Mouse (Mus musculus) testis, postnatal 14 days (tissue): ENCODE results near the gene Tmem45b.

Experiments
- DNase-seq: peaks from one replicate; pipeline ENCODE4 v3.0.0; 2021; ENCODE audit warnings: low spot score

The Tmem45b gene

DNA sequence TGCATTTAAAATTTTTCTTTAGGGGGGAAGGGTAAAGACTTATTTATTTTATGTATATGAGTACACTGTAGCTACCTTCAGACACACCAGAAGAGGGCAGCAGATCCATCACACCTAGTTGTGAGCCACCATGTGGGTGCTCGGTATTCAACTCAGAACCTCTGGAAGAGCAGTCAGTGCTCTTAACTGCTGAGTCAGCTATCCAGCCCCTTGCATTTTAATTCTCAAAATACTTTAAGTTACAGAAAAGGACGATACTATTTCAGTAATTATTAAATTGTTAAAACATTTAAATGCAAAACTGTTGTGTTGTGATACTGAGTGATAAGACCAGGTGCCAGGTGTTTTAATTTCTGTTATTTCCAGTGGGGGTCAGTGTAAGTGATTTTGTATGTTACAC lies 60.0 kb downstream of the Tmem45b start:
- DNase-seq: no peak

DNA sequence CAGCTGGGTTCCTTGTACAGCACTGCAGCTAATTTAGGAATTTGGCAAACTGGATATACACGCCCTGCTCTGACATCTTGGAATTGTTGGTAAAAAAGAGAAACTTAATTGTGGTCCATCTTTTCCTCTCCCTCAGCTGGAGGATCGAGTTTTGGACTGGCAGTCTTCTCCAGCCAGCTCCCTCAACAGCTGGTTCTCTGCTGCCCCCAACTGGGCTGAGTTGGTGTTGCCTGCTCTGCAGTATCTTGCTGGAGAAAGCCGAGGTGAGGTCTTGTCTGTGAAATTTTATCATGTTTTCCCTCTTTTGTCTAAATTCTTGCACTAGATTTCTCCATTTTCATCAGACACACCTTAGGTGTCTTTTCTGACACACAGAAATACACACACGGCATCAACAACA lies 63.8 kb downstream of the Tmem45b start:
- DNase-seq: no peak

DNA sequence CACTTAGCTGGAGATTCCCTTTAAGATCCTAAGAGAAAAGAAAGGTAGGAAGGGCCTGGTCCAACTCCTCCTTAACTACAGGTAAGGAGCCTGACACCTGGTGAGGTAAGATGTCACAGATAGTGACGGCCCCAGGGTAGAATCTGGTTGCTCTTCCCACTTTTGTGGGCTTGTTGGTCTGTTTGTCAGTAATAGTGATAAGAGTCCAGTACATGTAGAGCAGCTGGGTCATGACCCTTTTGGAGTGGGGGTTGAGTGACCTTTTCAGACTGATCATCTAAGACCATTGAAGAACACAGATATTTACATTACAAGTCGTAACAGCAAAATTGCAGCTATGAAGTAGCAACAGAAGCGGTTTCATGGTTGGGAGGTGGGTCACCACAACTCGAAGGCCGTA lies 77.1 kb downstream of the Tmem45b start:
- DNase-seq: no peak

DNA sequence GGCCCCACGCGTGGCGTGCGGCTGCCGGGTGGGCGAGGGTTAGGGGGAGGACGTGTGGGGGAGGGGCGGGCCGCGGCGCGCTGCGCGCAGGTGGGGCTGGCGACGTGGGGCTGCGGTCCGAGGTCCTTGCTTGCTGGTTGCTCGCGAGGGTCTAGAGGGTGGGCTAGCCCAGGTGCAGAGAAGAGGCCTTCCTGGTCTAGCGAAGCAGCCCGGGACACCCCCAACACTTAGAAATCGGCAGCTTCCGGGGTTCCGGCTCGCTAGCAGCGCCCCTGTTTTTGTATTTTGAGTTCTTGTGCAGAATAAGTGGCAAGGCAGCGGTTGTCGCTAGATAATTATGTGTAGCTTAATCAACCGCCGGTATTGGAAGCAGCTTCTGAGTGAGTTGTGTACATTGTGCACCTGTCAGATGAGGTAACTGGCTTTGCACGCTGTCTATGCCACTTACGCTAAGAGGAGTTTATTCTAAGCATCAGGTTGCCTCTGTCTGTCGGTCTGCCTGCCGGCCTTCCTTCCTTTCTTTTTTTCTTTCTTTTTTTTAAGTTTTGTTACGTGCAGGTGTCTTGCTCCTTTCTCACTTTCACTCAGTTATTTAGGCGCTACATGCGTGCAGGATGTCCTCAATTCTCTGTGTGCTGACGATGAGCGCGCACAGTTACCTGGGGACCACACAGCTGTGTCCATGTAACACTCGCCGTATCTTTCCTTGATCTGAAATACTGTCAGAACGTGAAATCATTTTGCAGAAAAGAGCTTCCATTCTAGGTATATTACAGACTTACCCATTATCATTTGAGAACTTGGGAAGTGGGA lies 77.7 kb downstream of the Tmem45b start:
- no peak for DNase-seq

DNA sequence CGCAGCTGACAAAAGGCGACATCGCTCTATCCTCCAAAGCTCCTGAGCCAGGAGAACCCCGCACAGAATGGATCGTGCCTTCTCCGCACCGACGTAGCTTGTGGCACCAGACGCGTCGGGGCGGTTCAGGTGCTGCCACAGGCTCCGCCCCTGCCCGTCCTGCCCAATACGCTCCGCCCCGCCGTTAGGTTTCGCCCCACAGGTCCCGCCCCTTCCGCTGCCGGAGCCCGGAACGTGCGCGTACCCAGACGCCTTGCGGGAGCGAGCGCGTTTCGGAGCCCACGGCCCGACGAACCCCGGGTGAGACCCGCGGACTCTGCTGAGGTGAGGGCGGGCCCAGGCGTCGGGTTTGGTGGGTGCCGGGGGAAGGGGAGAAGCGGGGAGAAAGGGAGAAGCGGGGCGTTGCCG lies 78.3 kb downstream of the Tmem45b start, which contains the start of gene Nfrkb:
Gene Nfrkb, plus strand, starts transcription at position 246 of the 408 bp plus-strand sequence.
- DNase-seq: peak; percentile 96

DNA sequence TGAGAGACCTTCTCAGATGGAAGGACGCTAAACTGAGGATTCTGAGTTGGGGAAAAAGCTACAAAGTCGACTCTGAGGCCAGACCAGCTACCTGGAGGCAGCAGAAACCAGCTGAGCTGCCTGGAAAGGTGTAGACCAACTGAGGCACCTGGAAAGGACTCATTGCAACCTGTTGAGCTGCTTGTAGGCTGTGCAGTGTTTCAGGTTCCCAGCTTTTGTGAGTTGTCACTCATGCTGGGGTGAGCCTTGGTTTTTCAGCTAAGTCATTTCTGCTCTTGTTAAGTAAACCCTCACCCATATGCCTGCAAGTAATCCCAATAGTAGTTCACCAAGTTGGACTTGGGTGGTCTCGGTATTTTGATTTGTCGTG lies 78.8 kb downstream of the Tmem45b start:
- DNase-seq: no peak

DNA sequence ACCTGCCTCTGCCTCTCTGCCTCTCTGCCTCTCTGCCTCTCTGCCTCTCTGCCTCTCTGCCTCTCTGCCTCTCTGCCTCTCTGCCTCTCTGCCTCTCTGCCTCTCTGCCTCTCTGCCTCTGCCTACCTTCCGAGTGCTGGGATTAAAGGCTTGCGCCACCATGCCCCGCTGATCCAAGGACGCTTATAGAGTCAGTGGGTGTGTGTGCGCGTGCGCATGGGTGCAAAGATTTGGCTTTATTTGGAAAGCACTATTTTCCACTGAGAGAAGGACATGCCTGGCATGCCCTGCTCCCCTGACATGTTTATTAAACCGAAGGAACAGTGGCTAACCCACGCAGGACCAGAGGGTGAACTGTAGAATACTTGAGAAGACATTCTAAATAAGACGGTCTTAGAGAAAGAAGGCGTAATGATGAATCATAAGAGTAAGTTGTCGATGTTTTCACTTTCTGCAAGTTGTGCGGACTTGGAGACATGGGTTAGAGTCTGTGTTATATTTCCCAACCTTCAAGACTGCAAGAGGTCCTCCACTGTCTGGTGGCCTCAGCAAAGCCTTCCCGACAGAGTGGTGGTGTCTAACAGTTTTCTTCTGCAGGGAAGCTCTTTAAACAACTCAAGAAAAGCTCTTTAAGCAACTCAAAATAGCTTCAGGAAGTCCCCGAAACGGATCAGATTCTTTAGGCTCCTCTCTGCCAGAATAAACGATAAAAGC lies 79.3 kb downstream of the Tmem45b start:
- no peak for DNase-seq

DNA sequence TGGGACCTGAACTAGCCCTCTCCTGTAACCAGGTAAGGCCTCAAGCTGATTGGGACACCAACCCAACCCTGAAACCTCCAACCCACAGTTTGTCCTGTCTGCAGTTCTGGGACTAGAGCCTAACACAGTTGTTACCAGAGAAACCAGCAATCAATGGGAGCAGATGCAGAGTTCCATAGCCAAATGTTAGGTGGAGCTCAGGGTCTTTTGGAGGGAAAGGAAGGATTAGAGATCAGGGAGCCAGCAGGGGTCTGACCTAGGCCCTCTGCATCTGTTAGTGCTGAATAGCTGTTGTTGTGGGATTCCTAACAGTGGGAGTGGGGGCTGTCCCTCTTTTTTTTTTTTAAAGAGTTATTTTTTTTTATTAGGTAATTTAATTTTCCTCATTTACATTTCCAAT lies 87.6 kb downstream of the Tmem45b start:
- DNase-seq: no peak
